Mouse (Mus musculus) CH12.LX (cell line): ENCODE results near the gene Slc12a6. TPM values are rescaled to one million over a fixed set of nuclear protein-coding genes. Genes with fewer than 3 reads are reported as not detected.

Experiments
- DNase-seq: peaks from one replicate; pipeline ENCODE4 v3.0.0-alpha.2; 2013; ENCODE audit errors: extremely low read depth
- H3K27ac ChIP-seq: 2 replicates; pipeline ENCODE4 v1.5.1; 2012; ENCODE audit warnings: low read depth, mild to moderate bottlenecking, control low read depth, moderate library complexity; ENCODE audit not compliant: insufficient read depth
- H3K27me3 ChIP-seq: replicated peaks from 2 replicates; pipeline ENCODE3; 2012; ENCODE audit warnings: inconsistent platforms
- H3K36me3 ChIP-seq, 2 experiments: replicated peaks in 1 of 2; 2 replicates each; pipeline versions ENCODE3 to v1.6.1; 2012; ENCODE audit warnings: inconsistent platforms in 1 of 2, low read length in 1 of 2, mild to moderate bottlenecking in 1 of 2, mixed read lengths in 1 of 2, moderate library complexity in 1 of 2; ENCODE audit not compliant: control insufficient read depth in 1 of 2, insufficient read depth in 1 of 2
- H3K4me1 ChIP-seq, 2 experiments: 2 replicates each; pipeline ENCODE4 v1.6.1; 2012; ENCODE audit warnings: inconsistent platforms in 1 of 2, moderate library complexity in 1 of 2; ENCODE audit not compliant: insufficient read depth in 2 of 2, control insufficient read depth in 1 of 2
- H3K4me2 ChIP-seq: 2 replicates; pipeline ENCODE4 v1.6.1; 2012; ENCODE audit warnings: low read depth, mild to moderate bottlenecking, control low read depth; ENCODE audit not compliant: poor library complexity, insufficient read depth, severe bottlenecking
- H3K4me3 ChIP-seq, 3 experiments: fragments of 150-350 bp in 1 of 3; sonication (generic) in 1 of 3; replicated peaks in 1 of 3; 2 replicates each; pipeline versions ENCODE3 to v1.5.1; 2011 to 2012; ENCODE audit warnings: low read depth in 2 of 3, low read length in 2 of 3, mild to moderate bottlenecking in 2 of 3, moderate library complexity in 2 of 3, control low read depth in 1 of 3, improper control_type of control experiment in 1 of 3, inconsistent platforms in 1 of 3, mixed read lengths in 1 of 3; ENCODE audit not compliant: poor library complexity in 1 of 3
- H3K79me2 ChIP-seq: replicated peaks from 2 replicates; pipeline ENCODE4 v1.6.1; 2012; ENCODE audit warnings: mild to moderate bottlenecking, moderate library complexity; ENCODE audit not compliant: control insufficient read depth, poor library complexity, insufficient read depth, severe bottlenecking; ENCODE audit errors: extremely low read depth
- H3K9ac ChIP-seq: 2 replicates; pipeline ENCODE4 v1.6.1; 2012; ENCODE audit warnings: low read depth, mild to moderate bottlenecking, control low read depth, moderate library complexity; ENCODE audit not compliant: insufficient read depth
- H3K9me3 ChIP-seq: replicated peaks from 2 replicates; pipeline ENCODE3; 2012; ENCODE audit warnings: low read length, inconsistent platforms, mixed read lengths
- CHD1 ChIP-seq: IDR thresholded peaks from 2 replicates; pipeline ENCODE4 v1.6.1; 2012; ENCODE audit warnings: low read depth, low read length, improper control_type of control experiment, inconsistent platforms
- E2F4 ChIP-seq: IDR thresholded peaks from 2 replicates; pipeline ENCODE4 v1.6.1; 2011; ENCODE audit warnings: low read depth, low read length, improper control_type of control experiment; ENCODE audit not compliant: insufficient replicate concordance
- ETS1 ChIP-seq: conservative IDR thresholded peaks from 2 replicates; pipeline ENCODE4 v1.6.1; 2012; ENCODE audit warnings: low read depth, mild to moderate bottlenecking, inconsistent platforms, low read length, improper control_type of control experiment, moderate library complexity
- GABPA ChIP-seq: IDR thresholded peaks from 2 replicates; pipeline ENCODE4 v1.6.1; 2012; ENCODE audit warnings: low read depth, low read length, improper control_type of control experiment, inconsistent platforms; ENCODE audit not compliant: insufficient replicate concordance
- HCFC1 ChIP-seq: IDR thresholded peaks from 2 replicates; pipeline ENCODE4 v1.6.1; 2012; ENCODE audit warnings: low read depth, mild to moderate bottlenecking, inconsistent platforms, low read length, improper control_type of control experiment
- IRF4 ChIP-seq: IDR thresholded peaks from 2 replicates; pipeline ENCODE4 v1.6.1; 2014; ENCODE audit warnings: low read depth, mild to moderate bottlenecking, inconsistent platforms, low read length, improper control_type of control experiment
- MAFK ChIP-seq: IDR thresholded peaks from 2 replicates; pipeline ENCODE4 v1.6.1; 2011; ENCODE audit warnings: low read length, improper control_type of control experiment; ENCODE audit not compliant: insufficient replicate concordance
- MAX ChIP-seq: IDR thresholded peaks from 2 replicates; pipeline ENCODE4 v1.6.1; 2011; ENCODE audit warnings: low read length, improper control_type of control experiment
- MAZ ChIP-seq: IDR thresholded peaks from 2 replicates; pipeline ENCODE4 v1.6.1; 2012; ENCODE audit warnings: low read depth, mild to moderate bottlenecking, inconsistent platforms, low read length, improper control_type of control experiment, moderate library complexity
- MYC ChIP-seq: IDR thresholded peaks from 2 replicates; pipeline ENCODE4 v1.6.1; 2011; ENCODE audit warnings: low read depth, mild to moderate bottlenecking, improper control_type of control experiment, low read length
- NELFE ChIP-seq: IDR thresholded peaks from 2 replicates; pipeline ENCODE4 v1.6.1; 2011; ENCODE audit warnings: low read depth, low read length, improper control_type of control experiment
- SIN3A ChIP-seq: IDR thresholded peaks from 2 replicates; pipeline ENCODE4 v1.6.1; 2012; ENCODE audit warnings: low read length, improper control_type of control experiment, inconsistent platforms
- SMC3 ChIP-seq: IDR thresholded peaks from 2 replicates; pipeline ENCODE4 v1.6.1; 2011; ENCODE audit warnings: low read depth, low read length, improper control_type of control experiment
- TBP ChIP-seq: conservative IDR thresholded peaks from 2 replicates; pipeline ENCODE4 v1.6.1; 2011; ENCODE audit warnings: low read depth, low read length, improper control_type of control experiment
- TCF12 ChIP-seq: IDR thresholded peaks from 2 replicates; pipeline ENCODE4 v1.6.1; 2014; ENCODE audit warnings: low read depth, mild to moderate bottlenecking, inconsistent platforms, low read length, improper control_type of control experiment
- ZC3H11A ChIP-seq: IDR thresholded peaks from 2 replicates; pipeline ENCODE4 v1.6.1; 2012; ENCODE audit warnings: low read depth, mild to moderate bottlenecking, inconsistent platforms, low read length, improper control_type of control experiment
- ZMIZ1 ChIP-seq: IDR thresholded peaks from 2 replicates; pipeline ENCODE4 v1.6.1; 2012; ENCODE audit warnings: low read depth, mild to moderate bottlenecking, inconsistent platforms, low read length, improper control_type of control experiment
- ZNF384 ChIP-seq: IDR thresholded peaks from 2 replicates; pipeline ENCODE4 v1.6.1; 2012; ENCODE audit warnings: low read depth, low read length, improper control_type of control experiment, inconsistent platforms
- dilution Hi-C: fragments of 300-500 bp; cut with MboI; formaldehyde crosslinking; loops from 2 replicates; pipeline ENCODE4 v1.14.3; 2020; ENCODE audit warnings: low sequenced_read_pairs; ENCODE audit not compliant: extremely low pct_unique_long_range_greater_than_20kb, extremely low pct_ligation_motif_present
- in situ Hi-C: fragments of 300-500 bp; cut with MboI; formaldehyde crosslinking; loops from 3 replicates; pipeline ENCODE4 v1.14.3; 2019; ENCODE audit warnings: low sequenced_read_pairs, low pct_ligation_motif_present, low pct_unique_long_range_greater_than_20kb, mixed read lengths
- polyA plus RNA-seq: library from polyadenylated mRNA; unstranded; fragments of >175 nt; gene quantifications from 2 replicates; pipeline ENCODE4 v1.2.1, GENCODE M21; 2012; ENCODE audit warnings: low read depth; ENCODE audit not compliant: insufficient read length
- total RNA-seq, 2 experiments: library from RNA; depleted of rRNA; stranded (reverse); fragments of 300-350 nt in 1 of 2; fragments of >200 nt in 1 of 2; gene quantifications; 2 replicates each; pipeline ENCODE4 v1.2.3; 2012 to 2014

The Slc12a6 gene
- total and polyA plus RNA-seq, 3 experiments = 7.8 to 14.8 (median 10.5) TPM

DNA sequence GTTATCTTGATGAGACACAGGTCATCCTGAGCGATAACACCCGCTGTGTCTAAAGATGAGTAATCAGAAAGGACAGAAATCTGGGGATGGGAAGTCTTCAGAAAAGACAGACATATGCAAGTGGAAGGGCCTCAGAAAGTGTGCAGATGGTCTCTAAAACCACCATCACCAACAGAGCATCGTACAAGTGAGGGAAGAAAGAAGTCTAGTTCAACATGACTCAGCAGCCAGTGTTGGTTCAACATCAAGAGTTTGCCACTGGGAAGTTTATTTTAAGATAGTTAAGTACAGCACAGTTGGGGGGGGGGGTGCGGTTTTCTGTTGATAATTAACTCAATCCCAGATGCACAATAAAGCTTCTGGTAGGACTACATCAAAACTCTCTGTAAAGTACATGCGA is 44.7 kb upstream of the Slc12a6 start:
- no peak overlapping the region for H3K4me2 ChIP-seq
- H3K4me3 ChIP-seq = no peak overlapping the region
- in situ Hi-C loops (no loop called here), dilution Hi-C loops (no loop called here)
- no peak overlapping the region for H3K9ac ChIP-seq
- H3K27me3 ChIP-seq = no peaks in the 10 kb centered on the region
- 0 out of 4 replicates have a peak, but pooled peaks cover 0 to 2% of the 10 kb centered on the region in 2 experiments for H3K4me1 ChIP-seq
- TF ChIP-seq IRF4 (no peak), GABPA (no peak), ZNF384 (no peak), MAX (no peak), TCF12 (no peak)
- no peaks in the 10 kb centered on the region for H3K9me3 ChIP-seq
- H3K27ac ChIP-seq = no peak overlapping the region
- no peaks in the 10 kb centered on the region for H3K79me2 ChIP-seq
- DNase-seq = no peak
- no peaks in the 10 kb centered on the region for H3K36me3 ChIP-seq

DNA sequence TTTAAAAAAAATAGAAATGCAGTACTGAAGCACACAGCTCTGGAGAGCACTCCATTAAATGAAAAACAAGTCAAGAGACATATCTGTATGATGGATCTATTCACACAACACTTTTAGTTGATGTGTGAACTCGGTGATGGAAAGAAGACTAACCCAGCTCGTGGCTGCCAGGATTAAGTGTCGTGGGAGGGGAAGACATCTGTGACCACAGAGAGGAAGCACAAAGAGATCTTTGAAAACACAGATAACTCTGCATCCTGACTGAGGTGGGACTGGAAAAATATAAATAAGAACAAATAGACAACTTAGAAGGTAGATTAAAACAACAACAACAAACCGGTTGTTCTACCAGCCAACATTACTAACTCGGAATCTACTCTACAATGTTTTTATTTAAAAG is 43.0 kb upstream of the Slc12a6 start:
- H3K4me2 ChIP-seq = no peak overlapping the region
- DNase-seq = no peak

DNA sequence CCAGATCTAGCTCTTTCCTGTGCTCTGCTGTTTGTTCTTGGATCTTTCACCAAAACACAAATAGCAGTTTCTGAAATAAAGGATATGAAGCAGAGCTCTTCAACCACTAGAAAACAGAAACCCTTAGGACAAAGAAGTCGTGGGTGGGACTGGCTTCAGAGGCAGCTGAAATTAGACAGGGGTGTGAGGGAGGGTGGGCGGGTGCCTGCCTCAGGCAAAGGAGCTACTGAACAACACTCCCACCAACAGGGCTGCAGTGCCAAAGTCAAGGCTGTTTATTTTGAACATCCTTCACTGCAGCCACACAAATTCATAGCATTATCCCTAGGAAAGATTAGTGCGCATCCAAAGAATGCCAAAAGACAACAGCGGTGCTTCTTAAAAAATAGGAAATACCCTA is 41.3 kb upstream of the Slc12a6 start:
- H3K4me2 ChIP-seq = no peak overlapping the region
- no peak overlapping the region for H3K9ac ChIP-seq
- no peak for DNase-seq
- in situ Hi-C loops (no loop called here), dilution Hi-C loops (no loop called here)
- H3K9me3 ChIP-seq = no peaks in the 10 kb centered on the region
- H3K4me1 ChIP-seq = no peaks in the 10 kb centered on the region
- no peak overlapping the region for H3K4me3 ChIP-seq
- H3K79me2 ChIP-seq = no peaks in the 10 kb centered on the region
- H3K36me3 ChIP-seq = no peaks in the 10 kb centered on the region
- no peak for TF ChIP-seq SMC3
- TF ChIP-seq CHD1 = no peak
- TF ChIP-seq TBP = no peak
- no peak for TF ChIP-seq MAZ
- H3K27me3 ChIP-seq = no peaks in the 10 kb centered on the region
- H3K27ac ChIP-seq = no peak overlapping the region

More for the DNA sequence above, 43.0 kb upstream of the Slc12a6 start:
- TF ChIP-seq E2F4 = no peak
- TF ChIP-seq ZC3H11A = no peak
- no peak for TF ChIP-seq MYC
- TF ChIP-seq IRF4 = no peak
- no peak for TF ChIP-seq SIN3A
- TF ChIP-seq NELFE = no peak
- TF ChIP-seq SMC3 = no peak
- TF ChIP-seq MAX = no peak
- TF ChIP-seq MAZ = no peak
- no peak for TF ChIP-seq HCFC1
- no peak for TF ChIP-seq ETS1
- no peak for TF ChIP-seq MAFK
- no peak for TF ChIP-seq ZMIZ1
- no peak overlapping the region for H3K4me3 ChIP-seq
- H3K9me3 ChIP-seq = no peaks in the 10 kb centered on the region
- dilution Hi-C loops = no loop called here
- H3K27me3 ChIP-seq = no peaks in the 10 kb centered on the region
- H3K36me3 ChIP-seq = no peaks in the 10 kb centered on the region
- no peak overlapping the region for H3K27ac ChIP-seq
- H3K4me1 ChIP-seq = 0 out of 4 replicates have a peak, but pooled peaks cover 0 to 2% of the 10 kb centered on the region in 2 experiments
- H3K9ac ChIP-seq = no peak overlapping the region
- in situ Hi-C loops = no loop called here
- H3K79me2 ChIP-seq = no peaks in the 10 kb centered on the region
